Mouse (Mus musculus) mammary gland, adult 2 months (tissue): ENCODE measurements around the gene Slc22a14. TPM values are rescaled to one million over a fixed set of nuclear protein-coding genes. Genes with fewer than 3 reads are reported as not detected.

Source experiments
- polyA plus RNA-seq: library from polyadenylated mRNA; depleted of rRNA; stranded (reverse); fragments of >200 nt; gene quantifications from 2 replicates; pipeline ENCODE4 v1.2.3, GENCODE M21; 2012; ENCODE audit warnings: low replicate concordance; rRNA removed

Slc22a14 gene
- polyA plus RNA-seq = 0.37 and 0.47 TPM in 2 replicates

DNA sequence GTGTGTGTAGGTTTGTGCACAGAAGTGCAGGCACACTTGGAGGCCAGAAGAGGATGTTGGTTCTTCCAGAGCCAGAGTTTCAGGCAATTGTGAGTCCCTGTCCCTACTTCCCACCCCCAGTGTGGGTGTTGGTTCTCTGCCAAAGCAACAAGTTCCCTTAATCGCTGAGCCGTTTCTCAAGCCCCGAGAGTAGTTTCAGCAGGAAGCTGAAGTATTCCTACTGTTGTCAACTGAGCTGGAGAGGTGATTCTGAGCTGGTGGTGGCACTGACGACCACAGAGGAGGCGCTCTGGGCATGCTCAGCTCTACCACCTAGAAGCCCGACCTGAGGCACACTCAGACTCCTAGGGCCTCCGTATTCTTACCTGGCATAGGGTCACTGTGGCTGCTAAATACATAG, at the start of gene Slc22a14:
Gene Slc22a14 (minus strand): TSS at position 270 of the 400 bp plus-strand sequence.

DNA sequence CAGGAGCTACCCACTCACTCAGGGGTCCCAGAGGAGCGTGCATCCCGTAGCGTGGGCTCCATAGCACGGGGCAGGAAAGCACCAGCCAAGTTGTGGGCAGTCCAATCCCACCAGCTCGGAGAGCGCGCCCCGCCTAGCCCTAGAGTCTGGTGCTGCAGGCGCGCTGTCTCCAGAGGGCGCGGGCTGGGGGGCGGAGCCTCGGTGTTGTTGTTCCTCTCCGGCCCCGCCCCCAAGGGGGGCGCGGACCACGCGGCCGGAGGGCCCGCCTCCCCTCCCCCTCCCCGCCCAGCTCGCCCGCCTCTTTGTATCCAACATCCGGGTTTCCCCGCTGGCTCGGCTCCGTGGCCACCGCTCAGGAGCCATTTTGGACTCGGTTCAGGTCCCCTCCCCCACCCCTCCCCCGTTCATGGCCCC, 36.5 kb upstream of the Slc22a14 start, which contains the start of gene Acvr2b:
Gene Acvr2b (plus strand): TSS at position 318 of the 414 bp plus-strand sequence.

GRCm38 (mm10) chr9:119357331-119358057, 7.9 kb downstream of the Slc22a14 start, which contains the start of gene Xylb:
Xylb (plus strand) TSS chr9:119357381.

GRCm38 (mm10) chr9:119340909-119341816, 24.2 kb downstream of the Slc22a14 start, which contains the start of gene Myd88:
Myd88 (minus strand) TSS chr9:119341411.

DNA sequence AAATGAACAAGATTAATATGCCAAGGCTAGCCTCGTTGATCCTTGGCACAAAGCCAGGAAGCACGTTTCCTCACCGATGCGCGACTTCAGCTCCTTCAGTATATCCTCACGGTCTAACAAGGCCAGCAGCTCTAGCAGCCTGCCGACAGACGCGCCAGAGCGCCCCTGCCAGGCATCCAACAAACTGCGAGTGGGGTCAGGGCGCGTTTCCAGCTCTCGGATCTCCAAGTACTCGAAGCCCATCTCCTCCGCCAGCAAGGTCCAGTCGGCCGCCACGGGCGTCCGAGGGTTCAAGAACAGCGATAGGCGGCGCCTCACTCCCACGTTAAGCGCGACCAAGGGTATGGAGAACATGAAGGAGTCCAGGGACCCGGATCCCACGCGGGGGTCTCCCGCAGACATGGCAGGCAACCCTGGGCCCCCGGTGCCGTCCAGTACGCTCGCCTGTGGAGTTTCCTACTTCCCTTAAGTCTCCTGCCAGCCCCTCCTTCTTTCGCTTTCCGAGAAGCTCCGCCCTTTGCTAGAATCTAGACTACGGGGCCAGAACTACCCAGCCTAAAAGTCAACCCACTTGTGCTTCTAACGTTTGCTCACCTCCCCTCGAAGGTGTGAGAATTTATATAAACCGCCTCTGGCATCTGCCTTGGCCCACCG, 25.7 kb downstream of the Slc22a14 start, which contains the start of gene Acaa1a:
Gene Acaa1a (plus strand): TSS at position 119 of the 654 bp plus-strand sequence.

DNA sequence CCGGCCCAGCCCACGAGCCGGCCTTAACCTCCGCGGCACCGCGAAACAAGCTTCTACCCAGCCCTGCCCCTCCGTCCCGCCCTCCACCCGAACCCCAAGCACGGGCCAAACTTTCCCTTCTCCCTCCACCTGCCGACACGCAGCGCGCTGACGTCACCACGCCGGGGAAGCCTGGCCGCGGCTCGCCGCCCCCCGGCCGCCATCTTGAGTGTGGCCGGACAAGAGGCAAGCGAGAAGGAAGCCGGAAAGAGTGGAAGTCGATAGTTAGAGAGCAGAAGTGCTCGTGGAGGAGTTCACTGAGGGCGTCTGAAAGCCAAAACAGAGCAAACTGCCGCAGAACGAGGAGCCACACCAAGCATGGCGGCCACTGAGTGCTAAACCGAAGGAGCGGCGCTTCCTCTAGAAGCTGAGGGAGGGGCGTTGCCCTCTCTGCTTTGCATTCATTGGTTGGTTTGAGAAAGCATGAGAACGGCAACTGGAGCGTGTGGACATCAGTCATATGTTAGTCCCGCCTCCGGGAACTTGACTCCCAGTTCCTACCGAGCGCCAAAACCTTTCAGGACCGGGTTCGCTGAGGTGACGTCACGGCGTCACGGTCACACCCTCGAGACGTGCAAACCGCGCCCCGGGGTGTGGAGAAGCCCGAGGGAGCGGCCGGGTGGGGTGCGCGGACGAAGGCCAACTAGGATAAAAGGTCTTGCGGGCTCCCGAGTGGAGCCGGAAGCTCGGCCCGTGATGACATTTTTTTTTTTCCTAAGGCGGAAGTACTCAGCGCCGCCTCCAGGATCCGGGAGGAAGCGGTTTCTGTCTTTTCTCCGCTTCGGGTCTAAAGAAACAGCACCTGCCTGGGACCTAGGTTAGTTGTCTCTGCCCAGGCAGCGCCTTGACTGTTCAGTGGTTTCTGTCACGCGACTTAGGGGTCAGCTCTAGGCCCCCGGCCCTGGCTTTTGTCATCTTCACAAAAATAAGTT, 42.8 kb downstream of the Slc22a14 start, which contains the start of gene Oxsr1:
Gene Oxsr1 (minus strand): TSS at position 139 of the 971 bp plus-strand sequence.

GRCm38 (mm10) chr9:119208998-119209397, 156.4 kb downstream of the Slc22a14 start, which contains the start of gene Slc22a13:
Slc22a13 (minus strand) TSS chr9:119209098.

GRCm38 (mm10) chr9:119158861-119159260, 206.5 kb downstream of the Slc22a14 start, which contains the start of gene Gm47289:
Gm47289 (plus strand) TSS chr9:119159161.

GRCm38 (mm10) chr9:119156278-119157201, 208.8 kb downstream of the Slc22a14 start, which contains the start of gene Acaa1b:
Acaa1b (minus strand) TSS chr9:119157093.

Other genes with a start within 250 kb of the Slc22a14 start
- gene Acaa1b, start 208.5 kb downstream of the Slc22a14 start, polyA plus RNA-seq = 31.3 and 61.6 TPM in 2 replicates
- gene Gm47289, start 206.4 kb downstream of the Slc22a14 start, polyA plus RNA-seq = not detected in 2 replicates
- not detected in 2 replicates for gene Slc22a13, start 156.5 kb downstream of the Slc22a14 start, polyA plus RNA-seq
- 11.3 and 24.0 TPM in 2 replicates for gene Oxsr1, start 43.1 kb downstream of the Slc22a14 start, polyA plus RNA-seq
- gene Acaa1a, start 25.9 kb downstream of the Slc22a14 start, polyA plus RNA-seq = 183 and 415 TPM in 2 replicates
- gene Myd88, start 24.1 kb downstream of the Slc22a14 start, polyA plus RNA-seq = 31.1 and 32.8 TPM in 2 replicates
- gene Xylb, start 8.2 kb downstream of the Slc22a14 start, polyA plus RNA-seq = 1.5 and 2.2 TPM in 2 replicates
- 4.4 and 5.0 TPM in 2 replicates for gene Acvr2b, start 36.6 kb upstream of the Slc22a14 start, polyA plus RNA-seq
- gene Exog, start 79.4 kb upstream of the Slc22a14 start, polyA plus RNA-seq = 2.3 and 4.7 TPM in 2 replicates
- gene Scn5a, start 213.5 kb upstream of the Slc22a14 start, polyA plus RNA-seq = 2.9 and 3.8 TPM in 2 replicates